Mouse (Mus musculus) kidney, adult 2 months (tissue): Measurements from ENCODE around the gene Zfp697. TPM values are rescaled to one million over a fixed set of nuclear protein-coding genes. Genes with fewer than 3 reads are reported as not detected.
A peak's percentile ranks its signal among the peaks of the same experiment; 100 is the strongest.
"Not testable (repeated sequence)": the region's sequence is repeated elsewhere in the genome, so short reads cannot be mapped to it uniquely, and the experiment has no call there.

Experiments used
- DNase-seq: peaks from one replicate; pipeline ENCODE4 v3.0.0; 2021
- H3K27ac ChIP-seq: fragments of 200-500 bp; 2 replicates; pipeline ENCODE4 v1.5.1; 2012; ENCODE audit warnings: low read depth, low read length, control low read depth, inconsistent platforms; ENCODE audit not compliant: insufficient read depth
- H3K27me3 ChIP-seq: fragments of 200-500 bp; replicated peaks from 2 replicates; pipeline ENCODE4 v1.6.1; 2012; ENCODE audit warnings: mild to moderate bottlenecking, moderate library complexity, low read length, inconsistent platforms; ENCODE audit not compliant: control insufficient read depth, insufficient read depth
- H3K36me3 ChIP-seq: fragments of 200-500 bp; 2 replicates; pipeline ENCODE4 v1.6.1; 2012; ENCODE audit warnings: mild to moderate bottlenecking, moderate library complexity, low read length, inconsistent platforms; ENCODE audit not compliant: control insufficient read depth, insufficient read depth
- H3K4me1 ChIP-seq: fragments of 200-500 bp; 2 replicates; pipeline ENCODE4 v1.6.1; 2011; ENCODE audit warnings: low read length; ENCODE audit not compliant: control insufficient read depth, insufficient read depth
- H3K4me3 ChIP-seq: fragments of 200-500 bp; 2 replicates; pipeline ENCODE4 v1.5.1; 2011; ENCODE audit warnings: mild to moderate bottlenecking, low read depth, low read length, control low read depth; ENCODE audit not compliant: insufficient read depth
- CTCF ChIP-seq: fragments of 200-500 bp; conservative IDR thresholded peaks from 2 replicates; pipeline ENCODE4 v1.5.1; 2011; ENCODE audit warnings: low read depth, mild to moderate bottlenecking, control low read depth, low read length, moderate library complexity, mixed read lengths; ENCODE audit not compliant: insufficient read depth, insufficient read length
- POLR2A ChIP-seq: fragments of 200-500 bp; IDR thresholded peaks from one replicate; pipeline ENCODE4 v1.6.1; 2011; ENCODE audit warnings: low read depth, low read length, control low read depth
- WGBS: fragments of 180-500 bp; shearing (Covaris S2); methylation state at CpG from one replicate; pipeline ENCODE4 v1.1.7; 2018; 5-methylcytosine and 5-hydroxymethylcytosine counted together
- polyA plus RNA-seq: library from polyadenylated mRNA; depleted of rRNA; stranded (reverse); fragments of >200 nt; gene quantifications from 2 replicates; pipeline ENCODE4 v1.2.3, GENCODE M21; 2012

Zfp697 gene
- polyA plus RNA-seq, 1 experiment, result 14.7 TPM

DNA sequence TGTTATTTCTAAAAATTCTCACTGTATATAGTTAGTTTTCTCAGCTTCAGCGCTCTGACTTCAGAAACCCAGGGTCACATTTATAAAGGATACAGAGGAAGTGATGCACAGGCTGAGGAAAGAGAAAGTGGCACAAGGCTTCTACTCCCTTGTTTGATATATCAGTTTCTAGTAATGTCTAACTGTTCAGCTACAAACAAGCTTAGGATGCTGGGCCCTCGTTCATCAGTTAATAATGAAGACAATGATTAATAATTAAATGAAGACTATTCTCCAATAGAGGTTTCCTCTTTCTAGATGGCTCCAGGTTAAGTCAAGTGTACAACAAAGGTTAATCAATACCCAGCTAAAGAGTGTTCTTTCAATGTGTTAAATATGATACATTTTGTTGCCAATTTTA is 181.6 kb downstream of the Zfp697 start:
- H3K4me3 ChIP-seq, H3K4me1 ChIP-seq, H3K36me3 ChIP-seq, H3K27ac ChIP-seq, H3K27me3 ChIP-seq, DNase-seq: not testable (repeated sequence)
- no CpG with 5 or more reads among the region's 2 CpGs for WGBS

DNA sequence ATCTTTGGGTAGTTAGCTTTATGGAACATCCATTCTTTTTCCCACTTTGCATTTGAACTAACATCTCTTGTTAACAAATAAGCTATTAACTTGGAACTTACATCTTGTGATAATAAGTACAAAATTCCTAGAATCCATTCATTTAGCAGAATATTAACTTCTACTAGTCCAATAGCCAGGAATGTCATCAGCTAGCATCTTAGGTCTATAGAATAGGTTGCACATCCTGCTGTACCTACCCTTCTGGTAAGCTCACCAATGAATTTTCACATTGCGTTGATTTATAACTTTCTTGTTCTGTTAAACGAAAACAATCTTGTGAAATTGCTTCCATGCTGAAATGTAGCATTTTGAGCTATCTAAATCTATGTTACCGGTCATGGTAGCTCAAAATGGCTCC is 182.6 kb downstream of the Zfp697 start:
- not testable (repeated sequence) for H3K27ac ChIP-seq, H3K4me3 ChIP-seq, H3K4me1 ChIP-seq, DNase-seq, H3K36me3 ChIP-seq, H3K27me3 ChIP-seq
- WGBS, result no CpG with 5 or more reads among the region's 3 CpGs

DNA sequence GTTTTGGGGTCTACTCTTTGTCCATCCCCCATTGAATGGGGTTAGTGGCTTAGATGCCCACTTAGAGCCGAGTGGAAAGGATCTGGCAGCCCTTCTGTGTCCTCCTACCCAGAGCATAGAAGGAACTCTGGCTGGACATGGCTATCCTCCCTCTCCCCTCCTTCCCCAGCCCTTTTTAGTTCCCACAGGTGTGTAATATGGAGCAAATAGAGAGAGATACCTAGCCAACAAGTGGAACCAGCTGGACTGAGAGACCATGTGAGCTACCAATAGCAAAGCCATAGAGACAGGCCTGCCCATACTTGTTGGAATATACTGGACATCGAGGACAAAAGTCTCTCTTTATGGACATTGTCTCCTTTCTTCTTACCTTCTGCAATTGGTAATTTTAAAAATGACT is 185.5 kb downstream of the Zfp697 start:
- WGBS, result 84% methylated on average over 2 of the region's 2 CpGs
- not testable (repeated sequence) for H3K27me3 ChIP-seq, H3K4me3 ChIP-seq, H3K4me1 ChIP-seq, H3K36me3 ChIP-seq, H3K27ac ChIP-seq, DNase-seq

DNA sequence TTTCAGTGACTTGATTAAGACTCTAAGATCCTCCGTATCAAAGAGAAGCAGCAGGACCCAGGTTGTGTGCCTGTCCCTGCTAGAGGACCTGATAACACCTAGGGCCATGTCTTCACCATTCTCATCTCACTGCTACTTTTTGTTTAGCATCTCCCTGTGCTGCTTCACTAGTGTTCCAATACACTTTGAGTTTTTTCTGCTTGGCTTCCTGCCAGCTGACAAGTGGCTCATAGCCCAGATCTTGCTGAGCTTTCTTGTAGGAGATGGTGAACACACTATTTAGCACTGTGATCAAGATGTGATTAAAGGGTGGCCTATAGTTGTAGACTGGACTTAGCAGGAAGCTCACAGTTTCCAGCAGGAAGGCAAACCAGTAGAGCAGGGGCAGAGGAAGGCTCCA is 198.8 kb downstream of the Zfp697 start:
- WGBS, result 83% methylated on average over 1 of the region's 1 CpGs
- not testable (repeated sequence) for H3K27me3 ChIP-seq
- DNase-seq, result peak; percentile 85

DNA sequence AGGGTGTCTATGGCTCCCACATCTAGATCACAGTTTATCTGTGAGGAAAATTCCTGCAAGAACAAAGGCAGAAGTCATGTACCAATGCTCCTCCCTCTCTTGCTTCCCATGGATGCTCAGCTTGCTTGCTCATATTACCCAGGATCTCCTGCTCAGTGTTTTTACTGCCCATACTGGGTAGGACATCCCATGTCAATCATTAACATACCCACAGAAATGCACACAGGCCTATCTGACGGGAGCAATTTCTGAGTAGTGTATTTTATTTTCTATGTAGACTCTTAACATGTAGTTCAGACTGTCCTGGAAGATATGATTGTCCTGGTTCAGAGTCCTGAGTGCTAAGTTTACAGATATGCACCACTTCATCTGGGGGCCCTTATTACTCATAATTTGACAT is 199.9 kb downstream of the Zfp697 start:
- no CpG with 5 or more reads among the region's 1 CpGs for WGBS
- not testable (repeated sequence) for DNase-seq, H3K27me3 ChIP-seq, H3K27ac ChIP-seq, H3K4me3 ChIP-seq, H3K4me1 ChIP-seq, H3K36me3 ChIP-seq

More for the DNA sequence above, 198.8 kb downstream of the Zfp697 start:
- H3K4me3 ChIP-seq, H3K36me3 ChIP-seq, H3K4me1 ChIP-seq, H3K27ac ChIP-seq: not testable (repeated sequence)

DNA sequence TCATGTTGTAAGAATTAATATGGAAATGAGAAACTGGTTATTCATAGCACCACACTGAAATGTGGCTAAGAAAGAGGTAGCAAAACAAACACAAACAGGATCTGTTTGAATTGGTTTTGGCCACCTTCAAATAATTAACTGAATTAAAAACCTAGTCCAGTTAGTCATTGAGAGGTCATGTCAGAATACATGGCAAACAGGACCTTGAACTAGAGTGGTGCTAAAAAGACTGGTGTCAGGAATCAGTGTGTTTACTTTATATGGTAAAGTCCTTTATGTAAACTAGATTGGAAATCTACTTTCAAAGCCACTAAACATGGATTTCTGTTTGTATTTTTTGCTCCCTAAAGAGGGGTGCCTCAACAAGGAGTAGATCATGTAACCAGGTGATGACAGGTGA is 200.4 kb downstream of the Zfp697 start:
- not testable (repeated sequence) for H3K4me3 ChIP-seq, H3K36me3 ChIP-seq, H3K27me3 ChIP-seq, H3K27ac ChIP-seq, DNase-seq, H3K4me1 ChIP-seq

DNA sequence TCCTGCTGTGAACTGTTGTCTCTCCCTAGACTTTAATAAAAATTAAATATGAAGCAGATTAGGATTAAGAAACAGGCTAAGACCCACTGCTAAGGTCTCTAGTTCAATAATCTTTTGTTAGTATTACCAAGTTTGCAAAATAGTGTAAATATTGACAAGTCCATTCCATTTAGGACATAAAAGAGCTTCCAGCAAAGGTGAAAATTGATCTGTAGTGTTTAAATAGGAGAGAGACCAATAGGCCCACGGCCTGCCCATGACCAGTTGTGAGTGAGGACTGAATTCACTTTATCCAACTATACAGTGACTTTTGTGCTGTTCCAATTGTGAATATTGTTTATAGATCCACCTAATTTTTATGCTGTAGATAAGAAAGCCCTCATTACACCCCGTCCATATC is 205.5 kb downstream of the Zfp697 start:
- 88% methylated on average over 2 of the region's 2 CpGs for WGBS

DNA sequence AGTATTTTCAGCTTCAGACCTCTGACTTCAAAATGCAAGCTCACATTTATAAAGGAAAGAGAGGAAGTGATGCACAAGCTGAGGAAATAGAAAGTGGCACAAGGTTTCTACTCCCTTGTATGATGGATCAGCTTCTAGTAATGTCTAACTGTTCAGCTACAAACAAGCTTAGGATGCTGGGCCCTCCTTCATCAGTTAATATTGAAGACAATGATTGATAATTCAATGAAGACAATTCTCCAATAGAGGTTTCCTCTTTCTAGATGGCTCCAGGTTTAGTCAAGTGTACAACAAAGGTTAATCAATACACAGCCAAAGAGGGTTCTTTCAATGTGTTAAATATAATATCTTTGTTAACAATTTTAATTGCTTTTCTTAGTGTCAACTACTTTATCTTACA is 206.4 kb downstream of the Zfp697 start, which contains the start of gene Gm10681:
Gene Gm10681, minus strand, starts transcription at position 101 of the 400 bp plus-strand sequence.
- Histone ChIP-seq H3K27me3 (no peaks in the 10 kb centered on the region), H3K27ac (no peak within 1 kb of the TSS), H3K36me3 (no peaks in the 10 kb centered on the region), H3K4me1 (no peaks in the 10 kb centered on the region), H3K4me3 (no peak within 1 kb of the TSS)
- no peak for TF ChIP-seq POLR2A
- TF ChIP-seq CTCF, result no peak
- DNase-seq, result no peak

More for the DNA sequence above, 205.5 kb downstream of the Zfp697 start:
- no peak for DNase-seq
- no peaks in the 10 kb centered on the region for H3K27me3 ChIP-seq
- no peaks in the 10 kb centered on the region for H3K36me3 ChIP-seq
- TF ChIP-seq POLR2A, result no peak
- no peak for TF ChIP-seq CTCF
- H3K4me1 ChIP-seq, result no peaks in the 10 kb centered on the region
- H3K27ac ChIP-seq, result no peak overlapping the region
- H3K4me3 ChIP-seq, result no peak overlapping the region

DNA sequence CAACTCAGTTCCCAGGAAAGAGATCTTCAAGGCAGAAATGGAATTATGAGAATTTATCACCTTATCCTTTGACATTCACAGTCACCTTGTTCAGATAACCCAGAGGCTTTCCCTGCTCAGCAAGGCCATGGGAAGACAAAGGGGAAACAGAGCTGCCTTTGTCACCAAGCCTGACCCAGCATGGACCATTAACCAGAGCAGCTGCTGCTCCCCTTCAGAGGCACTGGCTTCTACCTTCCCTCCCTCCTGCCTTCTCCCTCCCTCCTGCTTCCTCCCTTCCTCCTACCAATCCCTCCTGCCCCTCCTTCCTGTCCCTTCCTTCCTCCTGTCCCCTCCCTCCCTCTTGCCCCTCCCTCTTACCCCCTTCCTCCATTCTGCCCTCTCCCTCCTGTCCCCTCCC is 231.3 kb downstream of the Zfp697 start:
- not testable (repeated sequence) for H3K27me3 ChIP-seq, H3K4me3 ChIP-seq

More for the DNA sequence above, 231.3 kb downstream of the Zfp697 start:
- H3K36me3 ChIP-seq, DNase-seq, H3K27ac ChIP-seq, H3K4me1 ChIP-seq: not testable (repeated sequence)
